Mouse (Mus musculus): Measurements from ENCODE around the gene Faap24. TPM values are rescaled to one million over a fixed set of nuclear protein-coding genes. Genes with fewer than 3 reads are reported as not detected.

The Faap24 gene
- polyA plus RNA-seq, 1 experiment from 2014 or later, result 22.4 TPM

DNA sequence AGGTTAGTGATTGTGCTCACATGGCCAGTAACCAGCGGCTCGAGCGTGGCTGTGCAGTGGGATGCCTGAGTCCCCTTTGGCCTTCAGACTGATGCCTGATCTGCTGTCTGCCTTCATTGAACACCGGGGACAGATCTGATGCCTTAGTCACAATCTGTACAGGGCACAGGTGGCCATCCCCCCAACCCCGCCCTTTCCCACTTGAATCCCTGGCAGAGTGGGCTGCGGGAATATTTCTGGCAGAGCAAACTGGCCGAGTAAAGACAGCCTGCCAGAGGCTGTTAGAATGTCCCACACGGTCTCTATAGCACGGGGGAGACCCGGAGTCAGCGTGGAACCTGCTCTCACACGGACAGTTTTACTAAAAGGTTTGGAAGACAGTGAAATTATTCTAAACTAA, 39.0 kb downstream of the Faap24 start:
- Histone ChIP-seq H3K9ac (ENCODE audit: low read length) (no peak overlapping the region), H3K4me2 (ENCODE audit: low read depth) (no peak overlapping the region), H3K9me3 (ENCODE audit: control insufficient read depth, low read length) (no peaks in the 10 kb centered on the region), H3K36me3 (ENCODE audit: control insufficient read depth, insufficient read depth, low read length) (no peaks in the 10 kb centered on the region), H3K27me3 (ENCODE audit: control insufficient read depth, insufficient read depth, low read length) (no peaks in the 10 kb centered on the region), H3K27ac (ENCODE audit: low read depth, low read length) (no peak overlapping the region), H3K4me3 (ENCODE audit: low read depth, low read length) (no peak overlapping the region), H3K4me1 (ENCODE audit: control insufficient read depth, insufficient read depth, low read length) (no peaks in the 10 kb centered on the region)
- 88% methylated on average over 12 of the region's 12 CpGs for WGBS
- DNase-seq (ENCODE audit: low spot score) (no peak), ATAC-seq (ENCODE audit: insufficient read depth, low FRiP score, low TSS enrichment) (no peak)

DNA sequence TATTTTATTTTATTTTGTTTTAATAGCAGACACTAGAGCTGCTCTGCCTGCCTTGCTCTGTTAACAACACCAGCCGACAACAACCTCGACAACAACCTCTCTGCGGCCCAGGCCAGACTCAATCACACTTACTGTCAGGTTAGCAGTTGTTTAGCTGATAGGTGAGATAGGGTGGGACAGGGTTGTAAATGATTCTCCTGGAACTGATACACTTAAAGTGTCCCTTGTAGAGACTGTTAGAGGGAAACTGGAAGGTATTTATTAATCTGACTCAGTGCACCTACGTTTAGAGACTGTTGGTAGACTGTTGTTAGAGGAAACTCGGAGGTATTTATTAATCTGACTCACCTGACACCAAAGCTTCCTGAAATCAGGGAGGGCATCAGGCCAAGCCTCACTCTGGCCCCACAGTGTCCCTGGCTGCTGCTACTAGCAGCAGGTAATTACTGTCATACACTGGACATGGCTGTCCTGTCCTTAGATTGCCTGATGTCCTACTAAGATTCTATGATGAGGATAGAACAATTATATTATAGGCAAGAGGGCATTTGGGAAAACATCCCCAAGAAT, 41.2 kb downstream of the Faap24 start:
- no peaks in the 10 kb centered on the region for H3K9me3 ChIP-seq (ENCODE audit: control insufficient read depth, low read length)
- no peak overlapping the region for H3K9ac ChIP-seq (ENCODE audit: low read length)
- H3K27ac ChIP-seq (ENCODE audit: low read depth, low read length), result no peak overlapping the region
- no peaks in the 10 kb centered on the region for H3K36me3 ChIP-seq (ENCODE audit: control insufficient read depth, insufficient read depth, low read length)
- no peak overlapping the region for H3K4me3 ChIP-seq (ENCODE audit: low read depth, low read length)
- H3K4me1 ChIP-seq (ENCODE audit: control insufficient read depth, insufficient read depth, low read length), result no peaks in the 10 kb centered on the region
- WGBS, result 79% methylated on average over 5 of the region's 5 CpGs
- no peak for DNase-seq (ENCODE audit: low spot score)
- no peak overlapping the region for H3K4me2 ChIP-seq (ENCODE audit: low read depth)
- ATAC-seq (ENCODE audit: insufficient read depth, low FRiP score, low TSS enrichment), result no peak
- H3K27me3 ChIP-seq (ENCODE audit: control insufficient read depth, insufficient read depth, low read length), result no peaks in the 10 kb centered on the region

DNA sequence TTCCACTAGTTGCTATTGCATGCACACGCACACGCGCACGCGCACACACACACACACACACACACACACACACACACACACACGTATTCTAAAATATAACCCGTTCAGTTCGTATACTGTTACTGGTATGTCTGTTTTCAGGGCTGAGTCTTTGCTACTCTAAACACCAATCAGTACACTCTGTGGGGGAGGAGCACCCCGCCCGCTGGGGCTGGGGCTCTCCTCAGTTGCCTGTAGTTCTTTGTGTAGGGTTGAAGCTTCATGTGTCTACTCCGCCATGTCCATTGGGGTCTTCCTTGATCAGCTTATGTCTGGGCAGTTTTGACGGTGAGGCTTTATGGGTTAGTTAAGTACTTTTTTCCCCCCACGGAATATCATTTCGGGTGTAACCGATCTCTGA, 43.3 kb downstream of the Faap24 start:
- no peaks in the 10 kb centered on the region for H3K4me1 ChIP-seq (ENCODE audit: control insufficient read depth, insufficient read depth, low read length)
- no peak overlapping the region for H3K9ac ChIP-seq (ENCODE audit: low read length)
- WGBS, result 92% methylated on average over 15 of the region's 15 CpGs

DNA sequence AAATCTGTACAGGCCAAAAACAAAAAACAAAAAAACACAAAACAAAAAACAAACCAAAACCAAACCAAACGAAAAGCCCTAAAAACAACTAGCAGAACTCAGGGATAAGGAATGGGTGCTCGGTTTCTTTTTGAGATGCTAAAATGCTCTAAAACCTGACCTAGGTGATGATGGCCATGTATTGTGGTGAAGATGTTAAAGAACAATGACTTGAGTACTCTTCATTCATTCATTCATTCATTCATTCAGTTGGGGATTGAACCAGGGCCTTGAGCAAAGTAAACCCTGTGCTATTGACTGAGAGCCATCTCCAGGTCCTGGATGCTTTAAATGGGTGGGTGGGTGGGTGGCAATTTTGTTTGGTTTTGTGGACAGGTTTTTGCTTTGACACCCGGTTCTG, 45.5 kb downstream of the Faap24 start:
- 85% methylated on average over 3 of the region's 3 CpGs for WGBS
- DNase-seq (ENCODE audit: low spot score) (no peak), ATAC-seq (ENCODE audit: insufficient read depth, low FRiP score, low TSS enrichment) (no peak)
- no peak overlapping the region for H3K4me3 ChIP-seq (ENCODE audit: low read depth, low read length)
- no peak overlapping the region for H3K9ac ChIP-seq (ENCODE audit: low read length)
- H3K27me3 ChIP-seq (ENCODE audit: control insufficient read depth, insufficient read depth, low read length), result no peaks in the 10 kb centered on the region
- H3K4me2 ChIP-seq (ENCODE audit: low read depth), result no peak overlapping the region
- no peaks in the 10 kb centered on the region for H3K36me3 ChIP-seq (ENCODE audit: control insufficient read depth, insufficient read depth, low read length)
- no peaks in the 10 kb centered on the region for H3K4me1 ChIP-seq (ENCODE audit: control insufficient read depth, insufficient read depth, low read length)
- no peak overlapping the region for H3K27ac ChIP-seq (ENCODE audit: low read depth, low read length)
- H3K9me3 ChIP-seq (ENCODE audit: control insufficient read depth, low read length), result no peaks in the 10 kb centered on the region

More for the DNA sequence above, 43.3 kb downstream of the Faap24 start:
- Histone ChIP-seq H3K27me3 (ENCODE audit: control insufficient read depth, insufficient read depth, low read length) (no peaks in the 10 kb centered on the region), H3K27ac (ENCODE audit: low read depth, low read length) (no peak overlapping the region), H3K36me3 (ENCODE audit: control insufficient read depth, insufficient read depth, low read length) (no peaks in the 10 kb centered on the region), H3K9me3 (ENCODE audit: control insufficient read depth, low read length) (no peaks in the 10 kb centered on the region), H3K4me3 (ENCODE audit: low read depth, low read length) (no peak overlapping the region), H3K4me2 (ENCODE audit: low read depth) (no peak overlapping the region)
- DNase-seq (ENCODE audit: low spot score) (no peak), ATAC-seq (ENCODE audit: insufficient read depth, low FRiP score, low TSS enrichment) (no peak)

DNA sequence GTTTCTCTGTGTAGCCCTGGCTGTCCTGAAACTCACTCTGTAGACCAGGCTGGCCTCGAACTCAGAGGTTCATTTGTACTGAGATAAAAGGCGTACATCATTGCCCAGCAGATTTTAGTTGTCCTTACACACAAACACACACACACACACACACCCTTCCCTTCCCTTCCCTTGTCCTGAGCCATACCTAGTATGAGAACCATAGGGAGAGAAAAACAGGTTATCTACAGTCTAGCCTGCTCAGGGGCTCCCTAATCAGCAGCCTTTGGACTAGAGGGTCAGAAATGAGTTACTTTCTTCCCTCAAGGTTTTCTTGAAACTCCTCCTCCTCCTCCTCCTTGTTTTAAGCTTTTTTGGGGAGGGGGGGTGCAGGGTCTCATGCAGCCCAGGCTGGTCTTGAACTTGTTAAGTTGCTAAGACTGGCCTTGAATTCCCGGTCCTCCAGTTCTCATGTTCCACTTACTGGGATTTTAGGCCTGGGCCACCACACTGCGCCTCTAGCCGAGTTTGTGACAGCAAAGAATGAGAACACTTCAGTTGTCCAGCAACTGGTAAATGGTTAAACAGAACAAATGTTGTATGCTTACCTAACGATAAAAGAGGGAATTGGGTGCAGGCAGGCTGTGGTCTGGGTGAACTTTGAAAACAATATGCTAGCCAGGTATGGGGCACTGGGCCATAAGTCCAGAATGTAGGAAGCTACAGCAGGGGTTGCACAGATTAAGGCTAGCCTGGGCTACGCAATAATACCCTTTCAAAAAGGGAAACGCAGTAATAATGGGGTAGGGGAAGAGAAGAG, 46.6 kb downstream of the Faap24 start:
- Histone ChIP-seq H3K36me3 (ENCODE audit: control insufficient read depth, insufficient read depth, low read length) (no peaks in the 10 kb centered on the region), H3K4me3 (ENCODE audit: low read depth, low read length) (no peak overlapping the region), H3K9me3 (ENCODE audit: control insufficient read depth, low read length) (no peaks in the 10 kb centered on the region), H3K9ac (ENCODE audit: low read length) (no peak overlapping the region), H3K4me1 (ENCODE audit: control insufficient read depth, insufficient read depth, low read length) (no peaks in the 10 kb centered on the region), H3K4me2 (ENCODE audit: low read depth) (no peak overlapping the region), H3K27ac (ENCODE audit: low read depth, low read length) (no peak overlapping the region), H3K27me3 (ENCODE audit: control insufficient read depth, insufficient read depth, low read length) (no peaks in the 10 kb centered on the region)
- 92% methylated on average over 8 of the region's 8 CpGs for WGBS
- DNase-seq (ENCODE audit: low spot score) (no peak), ATAC-seq (ENCODE audit: insufficient read depth, low FRiP score, low TSS enrichment) (no peak)

DNA sequence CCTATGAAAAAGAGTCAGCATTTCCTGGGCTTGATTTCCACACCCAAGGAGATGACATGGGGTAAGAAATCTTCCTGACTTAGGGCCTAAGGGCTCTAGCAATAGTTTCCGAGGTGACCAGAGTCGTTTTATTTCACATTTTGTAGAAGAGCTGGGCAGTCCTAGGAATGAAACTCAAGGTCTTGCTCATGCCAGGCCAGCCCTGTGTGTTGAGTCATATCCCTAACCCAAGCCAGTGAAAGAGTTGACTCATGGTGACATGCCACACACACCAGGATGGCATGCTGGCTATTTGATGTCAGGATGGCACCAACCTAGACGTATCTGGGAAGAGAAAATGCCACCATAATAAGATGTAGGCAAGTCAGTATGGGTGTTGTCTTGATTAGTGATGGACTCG, 47.6 kb downstream of the Faap24 start:
- Histone ChIP-seq H3K27ac (ENCODE audit: low read depth, low read length) (no peak overlapping the region), H3K9me3 (ENCODE audit: control insufficient read depth, low read length) (no peaks in the 10 kb centered on the region), H3K36me3 (ENCODE audit: control insufficient read depth, insufficient read depth, low read length) (no peaks in the 10 kb centered on the region), H3K4me3 (ENCODE audit: low read depth, low read length) (no peak overlapping the region), H3K27me3 (ENCODE audit: control insufficient read depth, insufficient read depth, low read length) (no peaks in the 10 kb centered on the region), H3K4me2 (ENCODE audit: low read depth) (no peak overlapping the region), H3K4me1 (ENCODE audit: control insufficient read depth, insufficient read depth, low read length) (no peaks in the 10 kb centered on the region), H3K9ac (ENCODE audit: low read length) (no peak overlapping the region)
- DNase-seq (ENCODE audit: low spot score) (no peak), ATAC-seq (ENCODE audit: insufficient read depth, low FRiP score, low TSS enrichment) (no peak)
- WGBS, result 89% methylated on average over 4 of the region's 4 CpGs

DNA sequence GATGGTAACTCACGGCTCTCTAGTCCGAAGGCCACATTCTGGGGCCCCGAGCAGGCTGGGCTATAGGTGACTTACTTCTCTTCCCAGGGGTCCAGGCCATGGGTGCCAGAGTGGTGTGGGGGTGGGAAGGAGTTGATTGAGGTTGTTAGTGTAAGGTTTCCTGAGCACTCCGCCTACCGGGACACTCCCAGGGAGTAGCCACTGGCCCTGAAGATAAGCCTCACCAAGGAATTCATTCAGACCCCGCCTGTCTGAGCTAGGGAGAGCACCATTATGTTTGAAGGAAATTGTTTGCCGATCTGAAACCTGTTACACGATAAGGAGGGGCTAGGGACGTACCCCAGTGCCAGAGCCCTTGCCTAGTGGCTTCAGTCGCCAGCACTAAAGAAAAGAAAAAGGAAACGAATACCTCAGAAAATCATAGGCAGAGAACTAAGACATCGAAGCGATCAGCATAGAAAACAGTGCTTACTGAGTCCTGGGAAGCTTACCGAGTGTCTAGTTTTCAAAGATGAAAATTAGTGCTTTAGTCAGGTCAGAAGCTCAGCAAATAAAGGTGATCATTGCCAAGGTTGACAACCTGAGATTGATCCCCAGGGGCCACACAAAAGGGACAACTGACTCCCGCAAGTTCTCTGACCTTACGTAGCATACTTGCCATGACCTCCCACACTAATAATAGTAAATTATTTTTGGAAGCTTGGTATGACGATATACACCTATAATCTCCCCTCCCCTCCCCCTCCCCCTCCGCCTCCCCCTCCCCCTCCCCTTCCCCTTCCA, 48.5 kb downstream of the Faap24 start:
- Histone ChIP-seq H3K4me1 (ENCODE audit: control insufficient read depth, insufficient read depth, low read length) (no peaks in the 10 kb centered on the region), H3K9me3 (ENCODE audit: control insufficient read depth, low read length) (no peaks in the 10 kb centered on the region), H3K4me3 (ENCODE audit: low read depth, low read length) (no peak overlapping the region), H3K4me2 (ENCODE audit: low read depth) (no peak overlapping the region), H3K27me3 (ENCODE audit: control insufficient read depth, insufficient read depth, low read length) (no peaks in the 10 kb centered on the region), H3K27ac (ENCODE audit: low read depth, low read length) (no peak overlapping the region), H3K9ac (ENCODE audit: low read length) (no peak overlapping the region), H3K36me3 (ENCODE audit: control insufficient read depth, insufficient read depth, low read length) (no peaks in the 10 kb centered on the region)
- 79% methylated on average over 17 of the region's 18 CpGs for WGBS
- DNase-seq (ENCODE audit: low spot score), result no peak
- no peak for ATAC-seq (ENCODE audit: insufficient read depth, low FRiP score, low TSS enrichment)

DNA sequence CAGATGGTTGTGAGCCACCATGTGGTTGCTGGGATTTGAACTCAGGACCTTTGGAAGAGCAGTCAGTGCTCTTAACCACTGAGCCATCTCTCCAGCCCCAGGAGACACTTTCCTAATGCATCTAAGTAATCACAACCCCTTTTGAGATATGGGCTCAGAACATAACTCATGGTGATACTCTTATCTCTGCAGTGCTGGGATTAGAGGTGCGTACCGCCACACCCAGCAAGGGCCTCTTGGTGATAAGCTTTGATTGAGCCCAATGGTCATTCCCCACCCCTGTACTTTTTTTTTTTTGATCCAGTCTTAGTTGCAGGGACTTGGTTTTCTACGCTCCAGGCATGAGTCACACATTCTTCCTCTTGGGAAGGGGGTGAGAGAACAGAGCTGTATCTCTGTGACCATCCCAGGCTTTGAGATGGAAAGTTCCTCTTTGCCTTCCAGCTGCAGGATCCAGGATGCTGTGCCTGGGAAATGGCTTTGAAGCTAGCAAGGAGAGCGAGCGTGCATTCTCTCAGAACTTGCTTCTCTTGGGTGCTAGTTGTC, 51.8 kb downstream of the Faap24 start:
- Histone ChIP-seq H3K4me1 (ENCODE audit: control insufficient read depth, insufficient read depth, low read length) (no peaks in the 10 kb centered on the region), H3K4me2 (ENCODE audit: low read depth) (no peak overlapping the region)
- WGBS, result 90% methylated on average over 5 of the region's 5 CpGs

More for the DNA sequence above, 51.8 kb downstream of the Faap24 start:
- Histone ChIP-seq H3K9ac (ENCODE audit: low read length) (no peak overlapping the region), H3K27me3 (ENCODE audit: control insufficient read depth, insufficient read depth, low read length) (no peaks in the 10 kb centered on the region), H3K27ac (ENCODE audit: low read depth, low read length) (no peak overlapping the region), H3K4me3 (ENCODE audit: low read depth, low read length) (no peak overlapping the region), H3K36me3 (ENCODE audit: control insufficient read depth, insufficient read depth, low read length) (no peaks in the 10 kb centered on the region), H3K9me3 (ENCODE audit: control insufficient read depth, low read length) (no peaks in the 10 kb centered on the region)
- DNase-seq (ENCODE audit: low spot score) (no peak), ATAC-seq (ENCODE audit: insufficient read depth, low FRiP score, low TSS enrichment) (no peak)
